In genomic region chr7:12940599-12940998, GRCm38 (mm10) we compare ENCODE assay signal across 24 mouse cellular contexts.
"Had no signal": no experiment of that assay in that cellular context is flagged by ENCODE, and none has a peak within 500 bp of the region (broad histone marks: within the 10 kb centered on the region; RNA-seq: fewer than 3 reads in every experiment).

No protein-coding gene starts in this region.

- DNase-seq: cerebellum, adult 9-10 months; cerebellum, adult 9-11 months; cerebellum, postnatal 10 days; cerebellum, postnatal 14 days; cerebellum, postnatal 25 days; cerebellum, postnatal 36 days; embryo, embryonic 11 days; forebrain, postnatal 0 days; gastrocnemius, adult 2 months; gastrocnemius, postnatal 10 days; gastrocnemius, postnatal 14 days; gastrocnemius, postnatal 25 days; gastrocnemius, postnatal 36 days; heart, adult 18-20 months; heart, adult 2 months had no signal

- H3K4me1 ChIP-seq: embryonic facial prominence, embryonic 10.5 days; embryonic facial prominence, embryonic 12.5 days; embryonic facial prominence, embryonic 13.5 days; embryonic facial prominence, embryonic 15.5 days; forebrain, embryonic 10.5 days; forebrain, embryonic 12.5 days; forebrain, embryonic 13.5 days; forebrain, embryonic 15.5 days had no signal

- H3K4me3 ChIP-seq: embryonic facial prominence, embryonic 10.5 days; embryonic facial prominence, embryonic 12.5 days; embryonic facial prominence, embryonic 13.5 days; embryonic facial prominence, embryonic 15.5 days; erythroblast, embryonic 14.5 days; forebrain, embryonic 10.5 days; forebrain, embryonic 12.5 days; forebrain, embryonic 13.5 days; forebrain, embryonic 15.5 days; gastrocnemius, adult 2 months; heart, adult 2 months had no signal

- H3K36me3 ChIP-seq: embryonic facial prominence, embryonic 10.5 days; embryonic facial prominence, embryonic 12.5 days; embryonic facial prominence, embryonic 13.5 days; embryonic facial prominence, embryonic 15.5 days; forebrain, embryonic 10.5 days; forebrain, embryonic 12.5 days; forebrain, embryonic 15.5 days had no signal

- H3K4me2 ChIP-seq: embryonic facial prominence, embryonic 12.5 days; embryonic facial prominence, embryonic 13.5 days; embryonic facial prominence, embryonic 15.5 days; forebrain, embryonic 12.5 days; forebrain, embryonic 13.5 days; forebrain, embryonic 15.5 days had no signal

- H3K9ac ChIP-seq: embryonic facial prominence, embryonic 12.5 days; embryonic facial prominence, embryonic 13.5 days; embryonic facial prominence, embryonic 15.5 days; forebrain, embryonic 12.5 days; forebrain, embryonic 13.5 days; forebrain, embryonic 15.5 days; forebrain, postnatal 0 days had no signal

- H3K27me3 ChIP-seq: embryonic facial prominence, embryonic 12.5 days; embryonic facial prominence, embryonic 13.5 days; embryonic facial prominence, embryonic 15.5 days; forebrain, embryonic 13.5 days; forebrain, embryonic 15.5 days had no signal

- H3K9me3 ChIP-seq: embryonic facial prominence, embryonic 10.5 days; embryonic facial prominence, embryonic 12.5 days; embryonic facial prominence, embryonic 13.5 days; embryonic facial prominence, embryonic 15.5 days; forebrain, embryonic 10.5 days; forebrain, embryonic 12.5 days; forebrain, embryonic 13.5 days; forebrain, embryonic 15.5 days had no signal

- H3K27ac ChIP-seq: embryonic facial prominence, embryonic 10.5 days; embryonic facial prominence, embryonic 12.5 days; embryonic facial prominence, embryonic 13.5 days; embryonic facial prominence, embryonic 15.5 days; forebrain, embryonic 10.5 days; forebrain, embryonic 12.5 days; forebrain, embryonic 13.5 days; forebrain, embryonic 15.5 days; gastrocnemius, adult 2 months; heart, adult 2 months had no signal
